Mouse (Mus musculus) forebrain, embryonic 13.5 days (tissue): ENCODE measurements around the gene Cd38. TPM values are rescaled to one million over a fixed set of nuclear protein-coding genes. Genes with fewer than 3 reads are reported as not detected.

Experiments
- ATAC-seq: fragments of 200-750 bp; cut with Nextera tagmentation; 2 replicates; pipeline ENCODE4 v1.8.0; 2017
- H3K27ac ChIP-seq: fragments of 300-500 bp; sonication (generic); 2 replicates; pipeline ENCODE4 v1.5.1; 2015; ENCODE audit warnings: inconsistent platforms, mild to moderate bottlenecking, moderate library complexity
- H3K27me3 ChIP-seq: fragments of 300-500 bp; sonication (generic); 2 replicates; pipeline ENCODE4 v1.6.1; 2015; ENCODE audit warnings: mild to moderate bottlenecking, inconsistent platforms
- H3K36me3 ChIP-seq: fragments of 300-500 bp; sonication (generic); 2 replicates; pipeline ENCODE4 v1.6.1; 2015; ENCODE audit warnings: mild to moderate bottlenecking, inconsistent platforms; ENCODE audit not compliant: poor library complexity, severe bottlenecking
- H3K4me1 ChIP-seq: fragments of 300-500 bp; sonication (generic); 2 replicates; pipeline ENCODE4 v1.6.1; 2015; ENCODE audit warnings: inconsistent platforms
- H3K4me2 ChIP-seq: fragments of 300-500 bp; sonication (generic); 2 replicates; pipeline ENCODE4 v1.6.1; 2015; ENCODE audit warnings: inconsistent platforms, mild to moderate bottlenecking, moderate library complexity
- H3K4me3 ChIP-seq: fragments of 300-500 bp; sonication (generic); 2 replicates; pipeline ENCODE4 v1.5.1; 2015; ENCODE audit warnings: mild to moderate bottlenecking, inconsistent platforms
- H3K9ac ChIP-seq: fragments of 300-500 bp; sonication (generic); 2 replicates; pipeline ENCODE4 v1.6.1; 2015; ENCODE audit warnings: mild to moderate bottlenecking, inconsistent platforms
- H3K9me3 ChIP-seq: fragments of 300-500 bp; sonication (generic); replicated peaks from 2 replicates; pipeline ENCODE4 v1.6.1; 2016; ENCODE audit warnings: inconsistent platforms
- WGBS: fragments of 180-500 bp; shearing (Covaris S2); methylation state at CpG from one replicate; pipeline ENCODE4 v1.1.7; 2015; 5-methylcytosine and 5-hydroxymethylcytosine counted together
- polyA plus RNA-seq: library from polyadenylated mRNA; unstranded; fragments of >200 nt; fragmentation: Nextera tagmentation; extraction: Ambion mirVana; gene quantifications from 2 replicates; pipeline ENCODE4 v1.2.1, GENCODE M21; 2015

The Cd38 gene
- polyA plus RNA-seq, 1 experiment from 2014 or later = 2.5 TPM

DNA sequence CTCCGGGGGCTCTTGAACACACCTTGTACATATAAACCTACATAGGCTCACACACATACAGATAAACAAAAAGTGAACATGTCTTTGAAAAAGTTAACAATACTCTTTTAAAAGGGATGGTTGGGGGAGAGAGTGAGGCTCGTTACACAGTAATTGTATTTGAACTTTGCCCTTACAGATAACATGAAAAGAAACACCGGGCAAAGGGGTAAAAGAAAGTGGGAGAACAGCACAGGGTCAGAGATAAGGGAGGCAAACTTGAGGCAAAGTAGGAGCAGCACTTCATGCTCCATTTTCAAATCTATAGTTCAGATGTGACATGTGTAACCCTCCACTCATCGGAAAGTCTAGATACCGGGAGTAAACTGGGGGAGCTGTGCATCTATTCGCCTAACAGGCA, 4.7 kb upstream of the Cd38 start:
- H3K4me2 ChIP-seq = no peak overlapping the region
- H3K27ac ChIP-seq = no peak overlapping the region
- H3K36me3 ChIP-seq = no peaks in the 10 kb centered on the region
- peaks cover 1% of the 10 kb centered on the region for H3K4me1 ChIP-seq
- ATAC-seq = no peak
- H3K9me3 ChIP-seq = no peaks in the 10 kb centered on the region
- 75% methylated on average over 6 of the region's 6 CpGs for WGBS
- H3K9ac ChIP-seq = no peak overlapping the region
- H3K4me3 ChIP-seq = no peak overlapping the region
- H3K27me3 ChIP-seq = peaks cover 4% of the 10 kb centered on the region; the same call in 1 of the 2 replicates

DNA sequence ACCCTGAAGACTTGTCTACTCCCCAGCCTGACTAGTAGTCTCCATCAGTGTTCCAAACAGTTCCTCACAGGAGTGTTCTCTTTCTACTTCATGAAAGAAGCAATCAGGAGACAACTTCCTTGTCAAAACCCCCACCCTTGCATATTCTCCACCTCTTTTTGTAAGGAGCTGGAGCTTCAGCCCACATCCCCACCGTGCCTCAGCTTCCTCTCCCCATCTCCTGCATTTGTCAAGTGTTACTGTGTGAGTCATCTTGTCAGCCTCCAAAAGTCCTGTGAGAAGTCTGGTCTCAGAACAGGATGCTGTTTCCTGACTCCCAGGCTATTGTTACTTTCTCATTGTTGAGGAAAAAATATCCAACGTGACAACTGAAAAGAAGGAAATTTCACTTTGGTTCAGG, 3.0 kb upstream of the Cd38 start:
- no peak for ATAC-seq
- Histone ChIP-seq H3K27ac (no peak overlapping the region), H3K9me3 (no peaks in the 10 kb centered on the region), H3K4me2 (no peak overlapping the region), H3K4me1 (peaks cover 9% of the 10 kb centered on the region), H3K9ac (no peak overlapping the region), H3K4me3 (no peak overlapping the region), H3K36me3 (no peaks in the 10 kb centered on the region), H3K27me3 (peaks cover 4% of the 10 kb centered on the region; the same call in 1 of the 2 replicates)
- WGBS = 93% methylated on average over 2 of the region's 2 CpGs

DNA sequence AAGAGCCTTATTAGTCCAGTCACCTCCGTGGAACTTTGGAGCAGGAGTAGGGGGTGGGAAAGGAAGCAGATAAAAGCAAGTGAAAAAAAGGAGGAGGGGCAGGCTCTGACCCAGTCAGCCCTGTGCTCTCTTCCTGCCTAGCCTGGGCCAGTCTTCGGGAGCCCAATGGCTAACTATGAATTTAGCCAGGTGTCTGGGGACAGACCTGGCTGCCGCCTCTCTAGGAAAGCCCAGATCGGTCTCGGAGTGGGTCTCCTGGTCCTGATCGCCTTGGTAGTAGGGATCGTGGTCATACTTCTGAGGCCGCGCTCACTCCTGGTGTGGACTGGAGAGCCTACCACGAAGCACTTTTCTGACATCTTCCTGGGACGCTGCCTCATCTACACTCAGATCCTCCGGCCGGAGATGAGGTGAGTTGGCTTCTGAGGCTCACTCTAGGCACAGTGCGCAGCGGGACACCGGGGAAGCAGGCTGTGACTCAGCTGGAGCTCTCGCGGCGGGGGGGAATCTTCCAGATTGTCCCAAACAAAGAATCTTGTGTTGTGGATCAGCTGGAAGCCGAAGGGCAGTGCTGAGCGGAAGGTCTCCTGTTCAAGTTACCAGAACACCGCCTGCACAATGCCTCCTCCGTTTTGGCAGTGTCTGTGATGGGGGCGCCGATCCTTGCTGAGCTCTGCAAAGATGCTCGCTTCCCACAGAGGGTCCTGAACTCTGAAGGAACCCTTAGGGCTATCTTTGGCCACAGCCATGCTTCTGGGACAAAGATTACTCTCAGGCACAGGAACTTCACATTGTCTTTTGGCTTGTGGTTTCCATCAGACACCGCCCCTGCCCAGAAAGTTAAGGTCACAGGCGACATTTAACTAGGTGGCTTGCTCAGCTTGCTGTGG, 603 bp downstream of the Cd38 start:
- WGBS = 5% methylated on average over 28 of the region's 28 CpGs
- Histone ChIP-seq H3K9me3 (no peaks in the 10 kb centered on the region), H3K36me3 (no peaks in the 10 kb centered on the region), H3K27me3 (peaks cover 4% of the 10 kb centered on the region; the same call in 1 of the 2 replicates), H3K4me2 (peak overlapping the region; percentile 60), H3K9ac (peak overlapping the region; percentile 51), H3K27ac (no peak overlapping the region), H3K4me3 (peak overlapping the region; percentile 28), H3K4me1 (peaks cover 9% of the 10 kb centered on the region)
- ATAC-seq = peak; percentile 41; the same call in 1 of the 2 replicates

DNA sequence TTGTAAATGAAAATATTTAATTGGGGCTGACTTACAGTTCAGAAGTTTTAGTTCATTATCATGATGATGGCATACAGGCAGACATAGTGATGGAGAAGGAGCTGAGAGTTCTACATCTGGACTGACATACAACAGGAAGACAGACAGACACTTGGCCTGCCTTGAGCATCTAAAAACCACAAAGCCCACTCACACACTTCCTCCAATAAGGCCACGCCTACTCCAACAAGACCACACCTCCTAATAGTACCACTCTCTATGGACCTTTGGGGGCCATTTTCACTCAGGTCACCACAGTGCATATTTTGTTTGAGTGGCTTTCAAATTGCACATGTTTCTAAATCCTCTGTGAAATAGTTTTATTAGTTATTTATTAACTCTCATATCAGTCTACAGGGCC, 3.5 kb downstream of the Cd38 start:
- no peak for ATAC-seq
- no peak overlapping the region for H3K27ac ChIP-seq
- no peak overlapping the region for H3K4me3 ChIP-seq
- H3K4me1 ChIP-seq = peaks cover 9% of the 10 kb centered on the region
- no peaks in the 10 kb centered on the region for H3K9me3 ChIP-seq
- no peak overlapping the region for H3K9ac ChIP-seq
- peaks cover 4% of the 10 kb centered on the region; the same call in 1 of the 2 replicates for H3K27me3 ChIP-seq
- no peaks in the 10 kb centered on the region for H3K36me3 ChIP-seq
- WGBS = 69% methylated on average over 1 of the region's 1 CpGs
- no peak overlapping the region for H3K4me2 ChIP-seq

DNA sequence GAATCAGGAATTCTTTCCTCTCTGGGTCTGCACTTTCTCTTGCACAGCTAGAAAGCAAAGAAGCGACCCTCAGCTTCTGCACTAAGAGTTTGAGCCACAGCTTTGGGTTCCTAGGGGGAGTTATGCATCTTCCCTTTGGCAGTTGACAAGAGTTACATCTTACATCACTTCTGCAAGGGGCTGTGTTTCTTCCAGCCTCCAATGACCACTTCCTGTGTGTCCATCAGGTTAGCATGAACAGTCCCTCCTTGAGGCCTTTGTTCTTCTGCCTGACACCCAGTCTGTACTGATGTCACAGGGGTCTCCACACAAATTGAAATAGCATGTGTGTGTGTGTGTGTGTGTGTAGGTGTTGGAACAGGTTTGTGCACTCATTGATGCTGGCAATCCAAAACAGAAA, 4.3 kb downstream of the Cd38 start:
- Histone ChIP-seq H3K4me2 (no peak overlapping the region), H3K27ac (no peak overlapping the region), H3K4me3 (no peak overlapping the region), H3K27me3 (peaks cover 4% of the 10 kb centered on the region; the same call in 1 of the 2 replicates), H3K9me3 (no peaks in the 10 kb centered on the region), H3K9ac (no peak overlapping the region), H3K36me3 (no peaks in the 10 kb centered on the region), H3K4me1 (peaks cover 9% of the 10 kb centered on the region)
- WGBS = 75% methylated on average over 1 of the region's 1 CpGs
- no peak for ATAC-seq

DNA sequence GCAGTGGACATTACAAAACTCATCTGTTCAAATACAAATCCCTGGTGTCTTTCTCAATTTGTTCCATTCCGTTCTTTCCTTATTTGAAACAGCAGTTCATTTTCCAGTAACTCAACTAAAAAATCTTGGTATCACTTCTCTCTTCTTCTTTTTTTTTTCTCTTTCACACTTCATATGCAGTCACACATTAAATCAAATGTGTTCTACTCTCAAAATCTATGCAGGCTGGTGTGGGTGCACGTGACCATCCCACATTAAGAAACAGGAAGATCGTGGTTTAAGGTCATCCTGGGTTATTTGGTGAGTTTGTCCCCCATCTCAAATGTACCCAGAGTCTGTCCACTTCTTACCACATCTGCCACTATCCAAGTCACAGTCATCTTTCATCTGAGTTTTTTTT, 13.7 kb downstream of the Cd38 start:
- no peaks in the 10 kb centered on the region for H3K36me3 ChIP-seq
- WGBS = 91% methylated on average over 3 of the region's 3 CpGs
- no peak overlapping the region for H3K4me2 ChIP-seq
- H3K9me3 ChIP-seq = no peaks in the 10 kb centered on the region
- no peak overlapping the region for H3K9ac ChIP-seq
- no peaks in the 10 kb centered on the region for H3K27me3 ChIP-seq
- no peaks in the 10 kb centered on the region for H3K4me1 ChIP-seq
- no peak for ATAC-seq
- no peak overlapping the region for H3K4me3 ChIP-seq
- H3K27ac ChIP-seq = no peak overlapping the region

DNA sequence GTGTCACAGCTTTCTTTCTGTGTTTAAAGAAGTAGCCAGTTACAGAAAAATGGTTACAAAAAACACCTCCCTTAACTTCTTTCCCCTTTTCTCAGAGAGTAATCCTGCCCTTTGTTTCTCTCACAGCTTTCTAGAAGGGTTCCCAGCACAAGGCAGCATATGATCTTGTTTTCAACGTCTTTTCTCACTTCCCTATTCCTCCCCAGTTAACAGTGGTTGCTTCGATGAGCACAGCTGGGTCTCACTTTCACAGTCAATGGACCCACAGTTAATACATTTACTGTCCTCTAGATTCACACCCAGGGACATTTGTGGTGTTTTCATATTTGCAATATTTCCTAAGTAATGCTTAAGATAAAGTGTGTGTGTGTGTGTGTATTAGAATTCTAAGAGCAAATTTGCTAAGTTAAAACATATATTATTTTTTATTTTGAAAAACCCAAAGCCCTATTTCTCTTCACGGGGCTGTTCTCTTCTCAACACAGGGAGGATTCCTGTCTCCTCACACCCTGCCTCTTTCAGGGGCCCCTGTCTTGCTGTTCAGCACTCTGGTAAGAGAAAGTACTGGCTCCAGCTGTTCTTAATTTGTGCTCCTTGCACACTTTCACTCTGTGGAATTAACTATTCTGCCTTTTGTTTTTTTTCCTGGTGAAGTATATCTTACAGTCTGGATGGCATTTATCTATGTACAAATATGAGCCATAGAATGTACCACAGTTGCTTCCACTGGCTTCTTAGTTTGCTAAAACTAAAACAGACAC, 16.9 kb downstream of the Cd38 start:
- Histone ChIP-seq H3K4me3 (no peak overlapping the region), H3K4me2 (no peak overlapping the region), H3K9me3 (no peaks in the 10 kb centered on the region), H3K4me1 (no peaks in the 10 kb centered on the region), H3K36me3 (no peaks in the 10 kb centered on the region), H3K27me3 (no peaks in the 10 kb centered on the region), H3K9ac (no peak overlapping the region), H3K27ac (no peak overlapping the region)
- WGBS = 16% methylated on average over 3 of the region's 3 CpGs
- no peak for ATAC-seq

DNA sequence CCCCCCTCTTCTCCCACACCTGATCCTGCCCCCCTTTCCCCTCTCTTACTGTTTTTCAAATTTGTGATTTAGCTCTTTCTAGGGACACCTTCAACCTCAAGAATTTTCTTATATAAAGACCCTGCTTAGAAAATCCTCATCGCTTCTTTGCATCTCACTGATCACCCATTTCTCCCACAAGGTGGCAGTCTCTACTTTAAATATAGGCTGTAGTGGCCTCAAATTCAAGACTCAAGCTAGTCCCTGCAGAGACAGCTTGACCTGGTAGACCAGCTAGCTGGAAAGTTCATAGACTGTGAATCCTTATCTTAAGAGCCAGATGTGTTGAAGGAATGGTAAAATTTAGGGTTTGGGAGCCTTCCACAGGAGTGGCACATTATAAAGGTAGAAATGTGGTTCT, 24.0 kb downstream of the Cd38 start:
- no peaks in the 10 kb centered on the region for H3K27me3 ChIP-seq
- WGBS = 20% methylated on average over 1 of the region's 1 CpGs
- no peak overlapping the region for H3K27ac ChIP-seq
- no peak overlapping the region for H3K4me2 ChIP-seq
- no peak overlapping the region for H3K9ac ChIP-seq
- H3K4me3 ChIP-seq = no peak overlapping the region
- no peak for ATAC-seq
- H3K4me1 ChIP-seq = no peaks in the 10 kb centered on the region
- H3K36me3 ChIP-seq = no peaks in the 10 kb centered on the region
- no peaks in the 10 kb centered on the region for H3K9me3 ChIP-seq

DNA sequence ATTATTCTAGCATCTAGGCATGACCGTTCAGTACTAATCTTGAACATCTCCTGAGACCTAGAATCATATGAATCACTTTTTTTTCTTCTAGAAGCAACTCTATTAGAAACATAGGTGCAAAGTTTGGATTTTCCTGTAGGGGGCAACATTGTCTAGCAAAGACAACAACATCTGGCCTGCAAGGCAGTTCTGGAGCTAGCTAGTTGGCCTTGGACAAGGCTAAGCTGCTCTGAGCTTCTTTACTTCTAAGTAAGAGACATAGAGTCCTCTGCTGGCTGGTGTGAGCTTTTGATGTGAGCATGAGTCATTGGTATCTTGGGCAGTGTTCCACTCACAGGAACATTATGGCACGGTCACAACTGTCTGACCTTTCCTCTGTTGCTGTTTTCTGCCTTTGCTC, 25.8 kb downstream of the Cd38 start:
- 70% methylated on average over 2 of the region's 2 CpGs for WGBS
- Histone ChIP-seq H3K9ac (no peak overlapping the region), H3K9me3 (no peaks in the 10 kb centered on the region), H3K4me1 (no peaks in the 10 kb centered on the region), H3K27ac (no peak overlapping the region), H3K4me2 (no peak overlapping the region), H3K27me3 (no peaks in the 10 kb centered on the region), H3K36me3 (no peaks in the 10 kb centered on the region), H3K4me3 (no peak overlapping the region)
- ATAC-seq = no peak

DNA sequence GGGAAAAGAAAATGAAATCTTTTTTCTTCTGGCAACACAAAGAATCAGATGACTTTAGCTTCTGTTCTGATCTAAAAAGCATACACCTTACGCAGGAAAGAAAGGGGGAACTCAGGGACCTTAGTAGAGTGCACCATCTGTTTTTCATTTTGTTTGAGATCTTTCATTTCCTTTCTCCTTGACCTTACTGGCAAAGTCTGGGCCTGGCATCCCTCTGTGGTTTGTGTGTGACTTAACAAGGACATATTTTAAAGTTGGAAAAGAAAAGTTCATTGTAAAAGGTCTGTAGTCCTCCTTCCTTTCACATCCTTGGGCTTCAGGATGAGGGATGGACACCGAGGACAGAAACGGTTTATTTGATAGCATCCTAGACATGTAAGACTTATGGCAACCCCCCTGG, 27.6 kb downstream of the Cd38 start:
- 88% methylated on average over 3 of the region's 3 CpGs for WGBS
- no peaks in the 10 kb centered on the region for H3K4me1 ChIP-seq
- no peak overlapping the region for H3K4me2 ChIP-seq
- no peak for ATAC-seq
- no peak overlapping the region for H3K4me3 ChIP-seq
- no peaks in the 10 kb centered on the region for H3K9me3 ChIP-seq
- no peaks in the 10 kb centered on the region for H3K27me3 ChIP-seq
- H3K27ac ChIP-seq = no peak overlapping the region
- H3K36me3 ChIP-seq = no peaks in the 10 kb centered on the region
- no peak overlapping the region for H3K9ac ChIP-seq

DNA sequence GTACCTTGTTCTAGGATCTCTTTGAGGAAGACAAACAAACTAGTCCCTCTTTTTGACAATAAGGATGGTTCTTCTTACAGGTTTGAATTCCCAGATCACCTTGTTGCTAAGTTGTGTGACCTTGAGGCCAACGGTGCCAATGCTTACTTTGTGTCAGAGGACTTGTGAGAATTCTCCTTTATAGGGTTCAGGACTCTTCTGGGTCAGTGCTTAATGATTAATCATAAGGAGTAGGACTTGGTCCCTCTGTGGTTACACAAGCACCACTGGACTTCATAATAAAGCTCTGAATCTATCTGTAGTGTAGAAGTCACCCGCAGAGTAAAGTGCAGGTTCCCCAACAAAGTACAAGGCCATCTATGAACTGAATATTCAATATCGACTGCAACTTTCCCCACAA, 36.3 kb downstream of the Cd38 start:
- Histone ChIP-seq H3K4me3 (no peak overlapping the region), H3K4me2 (no peak overlapping the region), H3K36me3 (no peaks in the 10 kb centered on the region), H3K27ac (no peak overlapping the region), H3K4me1 (no peaks in the 10 kb centered on the region), H3K27me3 (no peaks in the 10 kb centered on the region), H3K9me3 (no peaks in the 10 kb centered on the region), H3K9ac (no peak overlapping the region)
- ATAC-seq = no peak
- 90% methylated on average over 3 of the region's 3 CpGs for WGBS

DNA sequence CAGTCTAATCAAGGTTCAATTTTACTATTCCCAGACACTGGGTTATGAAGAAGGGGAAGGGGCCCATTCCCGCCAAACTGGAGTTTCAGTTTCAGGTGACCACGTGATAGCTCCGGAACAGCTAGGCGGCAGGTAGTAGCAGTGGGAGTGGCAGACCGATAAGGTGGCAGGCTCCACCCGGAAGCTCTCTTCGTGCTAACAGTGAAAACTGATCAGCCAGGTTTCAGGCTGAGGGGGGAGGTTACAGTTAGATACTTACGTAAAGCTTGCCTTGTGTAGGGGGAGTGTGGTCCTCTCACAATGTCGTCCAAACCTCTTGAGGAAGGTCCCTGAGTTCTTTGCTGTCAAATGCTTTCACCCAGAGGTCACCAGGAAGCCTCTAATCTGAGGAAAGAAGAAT, 40.9 kb downstream of the Cd38 start:
- no peaks in the 10 kb centered on the region for H3K4me1 ChIP-seq
- H3K27ac ChIP-seq = no peak overlapping the region
- no peak for ATAC-seq
- H3K4me3 ChIP-seq = no peak overlapping the region
- H3K4me2 ChIP-seq = no peak overlapping the region
- no peaks in the 10 kb centered on the region for H3K36me3 ChIP-seq
- H3K27me3 ChIP-seq = no peaks in the 10 kb centered on the region
- no peak overlapping the region for H3K9ac ChIP-seq
- WGBS = 71% methylated on average over 9 of the region's 9 CpGs
- no peaks in the 10 kb centered on the region for H3K9me3 ChIP-seq
